Mouse (Mus musculus) E14TG2a.4 (cell line): ENCODE data around the gene Doc2a.
A peak's percentile ranks its signal among the peaks of the same experiment; 100 is the strongest.
"Not testable (repeated sequence)": the region's sequence is repeated elsewhere in the genome, so short reads cannot be mapped to it uniquely, and the experiment has no call there.

Experiments
- H3K27me3 ChIP-seq: 2 replicates; pipeline ENCODE4 v1.6.1; 2014; ENCODE audit warnings: low read length, control low read depth; ENCODE audit not compliant: insufficient read depth
- H3K36me3 ChIP-seq: 2 replicates; pipeline ENCODE4 v1.6.1; 2014; ENCODE audit warnings: low read length, control low read depth; ENCODE audit not compliant: insufficient read depth
- H3K4me1 ChIP-seq: replicated peaks from 2 replicates; pipeline ENCODE4 v1.6.1; 2014; ENCODE audit warnings: low read depth, low read length, control low read depth
- H3K4me3 ChIP-seq: replicated peaks from 2 replicates; pipeline ENCODE4 v1.5.1; 2014; ENCODE audit warnings: mild to moderate bottlenecking, low read length
- H3K9me3 ChIP-seq: 2 replicates; pipeline ENCODE4 v1.6.1; 2014; ENCODE audit warnings: low read length, control low read depth
- CTCF ChIP-seq: conservative IDR thresholded peaks from 2 replicates; pipeline ENCODE4 v1.5.1; 2014; ENCODE audit warnings: low read length
- NANOG ChIP-seq: IDR thresholded peaks from 2 replicates; pipeline ENCODE4 v1.6.1; 2014; ENCODE audit warnings: borderline replicate concordance, low read length, mixed read lengths
- POU5F1 ChIP-seq: IDR thresholded peaks from 2 replicates; pipeline ENCODE4 v1.6.1; 2014; ENCODE audit warnings: low read length, borderline replicate concordance

Doc2a gene

GRCm38 (mm10) chr7:126888852-126889251 is 41.6 kb downstream of the Doc2a start:
- Histone ChIP-seq H3K27me3 (no peaks in the 10 kb centered on the region), H3K4me3 (0 out of 2 replicates have a peak overlapping the region, but pooled peaks have one; percentile 20), H3K9me3 (no peaks in the 10 kb centered on the region), H3K4me1 (peaks cover 23% of the 10 kb centered on the region), H3K36me3 (peaks cover 11% of the 10 kb centered on the region)
- TF ChIP-seq CTCF (peak; percentile 54), NANOG (no peak), POU5F1 (no peak)

GRCm38 (mm10) chr7:126896912-126897311 is 49.7 kb downstream of the Doc2a start:
- Histone ChIP-seq H3K27me3 (0 out of 2 replicates have a peak, but pooled peaks cover 3% of the 10 kb centered on the region), H3K9me3 (no peaks in the 10 kb centered on the region), H3K4me3 (no peak overlapping the region), H3K4me1 (peaks cover 17% of the 10 kb centered on the region), H3K36me3 (peaks cover 11% of the 10 kb centered on the region; the same call in 1 of the 2 replicates)
- no peak for TF ChIP-seq CTCF
- TF ChIP-seq NANOG, result no peak
- TF ChIP-seq POU5F1, result no peak

- TF ChIP-seq POU5F1, result no peak
- no peak for TF ChIP-seq NANOG
- TF ChIP-seq CTCF, result no peak
- H3K36me3 ChIP-seq, result peaks cover 11% of the 10 kb centered on the region; the same call in 1 of the 2 replicates
- H3K4me1 ChIP-seq, result peaks cover 17% of the 10 kb centered on the region
- H3K4me3 ChIP-seq, result peak overlapping the region; percentile 84
- 0 out of 2 replicates have a peak, but pooled peaks cover 3% of the 10 kb centered on the region for H3K27me3 ChIP-seq
- no peaks in the 10 kb centered on the region for H3K9me3 ChIP-seq
Observed at GRCm38 (mm10) chr7:126897390-126898101, 50.3 kb downstream of the Doc2a start.

GRCm38 (mm10) chr7:126898102-126898990 is 51.1 kb downstream of the Doc2a start:
- 0 out of 2 replicates have a peak, but pooled peaks cover 3% of the 10 kb centered on the region for H3K27me3 ChIP-seq
- peaks cover 11% of the 10 kb centered on the region; the same call in 1 of the 2 replicates for H3K36me3 ChIP-seq
- peak overlapping the region; percentile 84 for H3K4me3 ChIP-seq
- peaks cover 17% of the 10 kb centered on the region for H3K4me1 ChIP-seq
- no peak for TF ChIP-seq CTCF
- TF ChIP-seq NANOG, result no peak
- no peak for TF ChIP-seq POU5F1
- no peaks in the 10 kb centered on the region for H3K9me3 ChIP-seq

- not testable (repeated sequence) for H3K4me3 ChIP-seq, H3K27me3 ChIP-seq, H3K36me3 ChIP-seq, H3K9me3 ChIP-seq
- peaks cover 17% of the 10 kb centered on the region for H3K4me1 ChIP-seq
Observed at GRCm38 (mm10) chr7:126899781-126900180, 52.6 kb downstream of the Doc2a start.
